Mouse (Mus musculus): ENCODE results near the gene Kras.

Gene Kras

DNA sequence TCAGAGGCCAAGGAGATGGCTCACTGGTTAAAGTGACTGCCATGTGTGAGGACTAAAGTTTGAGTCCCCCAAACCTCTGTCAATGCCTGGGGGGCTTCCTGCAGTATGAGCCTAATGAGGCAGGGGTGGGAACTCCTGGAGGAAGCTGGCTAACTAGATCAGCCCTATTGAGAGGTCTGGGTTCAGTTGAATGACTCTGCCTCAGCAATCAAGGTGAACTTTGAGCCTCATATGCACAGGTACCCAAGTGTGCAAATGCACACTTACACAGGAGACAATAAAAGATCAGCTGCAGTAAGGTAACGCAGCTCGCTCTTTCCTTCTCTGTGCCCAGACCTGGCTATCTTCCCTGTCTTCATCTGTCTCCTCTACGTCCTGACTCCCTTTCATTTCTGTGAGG lies 57.0 kb downstream of the Kras start:
- in situ Hi-C loops (cut with MboI, MseI), result no loop called here

- in situ Hi-C loops (cut with MboI, MseI), result loop anchor here (5.0 kb wide), 1 partner anchor 95 kb away; no protein-coding TSS in a partner anchor
These were observed 62.6 kb downstream of the Kras start for GRCm38 (mm10) chr6:145187093-145188088.

- in situ Hi-C loops (cut with MboI, MseI), result loop anchor here (5.0 kb wide), 1 partner anchor 94 kb away; no protein-coding TSS in a partner anchor
These were observed 63.9 kb downstream of the Kras start for GRCm38 (mm10) chr6:145186096-145186495.

- in situ Hi-C loops (cut with MboI, MseI), result loop anchor here in 1 of 2 experiments (5.0 kb wide), 1 partner anchor 35 kb away; no protein-coding TSS in a partner anchor
These were observed 68.0 kb downstream of the Kras start for GRCm38 (mm10) chr6:145182044-145182443.

- in situ Hi-C loops (cut with MboI, MseI), result loop anchor here in 1 of 2 experiments (5.0 kb wide), 1 partner anchor 32 kb away; no protein-coding TSS in a partner anchor
These were observed 70.4 kb downstream of the Kras start for GRCm38 (mm10) chr6:145179665-145180064.

- in situ Hi-C loops (cut with MboI, MseI), result no loop called here
These were observed 73.6 kb downstream of the Kras start for GRCm38 (mm10) chr6:145176474-145176873.

GRCm38 (mm10) chr6:145175571-145175981 lies 74.5 kb downstream of the Kras start:
- in situ Hi-C loops (cut with MboI, MseI), result no loop called here

DNA sequence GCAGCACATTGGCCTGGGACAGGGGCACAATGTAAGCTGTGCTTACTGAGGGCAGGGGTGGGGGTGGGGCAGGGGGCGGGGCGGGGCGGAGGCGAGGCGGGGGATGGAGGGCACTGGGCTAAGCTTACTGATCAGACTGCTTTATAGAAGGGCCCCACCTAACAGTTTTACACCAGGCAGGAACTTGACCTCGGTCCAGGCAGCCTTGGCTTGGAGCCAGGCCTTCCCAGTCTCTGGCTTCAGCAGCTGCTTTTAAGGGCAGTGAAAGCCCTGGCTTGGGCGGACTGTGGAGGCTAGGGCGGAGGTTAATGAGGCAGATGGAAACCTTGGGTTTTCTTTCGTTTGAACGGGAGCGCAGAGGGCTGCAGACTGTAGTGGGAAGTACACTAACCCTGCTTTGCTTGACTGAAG lies 76.3 kb downstream of the Kras start:
- in situ Hi-C loops (cut with MboI, MseI), result no loop called here

DNA sequence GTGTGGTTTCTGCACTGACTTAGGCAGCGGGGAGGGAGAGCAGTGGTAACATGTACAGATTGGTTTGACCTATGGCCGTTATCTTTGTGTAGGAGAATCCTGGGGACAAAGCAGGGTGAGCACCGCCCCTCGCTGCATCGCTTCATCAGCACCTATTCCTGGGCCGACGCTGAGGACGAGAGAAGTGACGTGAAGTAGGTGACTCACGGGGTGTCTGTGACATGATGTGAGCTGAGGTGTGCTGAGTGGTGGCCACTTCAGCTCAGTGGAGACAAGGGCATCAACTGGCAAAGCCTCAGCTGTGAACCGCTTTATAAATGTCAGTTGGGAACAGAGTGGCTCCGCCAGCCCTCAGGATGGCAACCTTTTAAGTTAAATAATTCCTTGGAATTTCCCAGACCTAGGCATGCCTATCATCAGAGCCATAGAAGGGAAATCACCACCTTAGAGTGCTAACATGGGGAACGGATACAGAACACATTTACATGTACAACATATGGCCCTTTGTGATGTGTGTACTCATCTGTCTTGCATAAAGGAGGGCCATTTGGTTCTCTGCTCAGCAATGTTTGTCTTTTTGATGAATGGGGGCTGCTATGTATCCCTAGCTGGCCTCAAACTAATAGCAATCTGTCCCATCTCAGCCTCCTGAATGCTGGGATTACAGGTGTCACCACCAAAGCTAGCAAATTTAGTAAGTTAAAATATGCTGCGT lies 78.0 kb downstream of the Kras start:
- in situ Hi-C loops (cut with MboI, MseI), result no loop called here
